Mouse (Mus musculus) C2C12 (cell line): ENCODE measurements around the gene Gadd45a.

ENCODE experiments used
- CEBPB ChIP-seq: IDR thresholded peaks from one replicate; pipeline ENCODE4 v1.6.1; 2011; ENCODE audit warnings: low read depth, mild to moderate bottlenecking, control low read depth, moderate library complexity
- CTCF ChIP-seq: IDR thresholded peaks from one replicate; pipeline ENCODE4 v1.5.1; 2011; ENCODE audit not compliant: control insufficient read depth, insufficient read depth, insufficient read length
- MAX ChIP-seq: IDR thresholded peaks from one replicate; pipeline ENCODE4 v1.6.1; 2011; ENCODE audit warnings: mild to moderate bottlenecking, control low read depth
- MYOD1 ChIP-seq: IDR thresholded peaks from one replicate; pipeline ENCODE4 v1.6.1; 2011; ENCODE audit warnings: low read depth; ENCODE audit not compliant: control insufficient read depth, insufficient read length
- MYOG ChIP-seq: IDR thresholded peaks from one replicate; pipeline ENCODE4 v1.6.1; 2011; ENCODE audit not compliant: control insufficient read depth, insufficient read length; ENCODE audit errors: extremely low read depth
- USF1 ChIP-seq: IDR thresholded peaks from one replicate; pipeline ENCODE4 v1.6.1; 2011; ENCODE audit warnings: low read depth, mild to moderate bottlenecking, control low read depth, moderate library complexity

DNA sequence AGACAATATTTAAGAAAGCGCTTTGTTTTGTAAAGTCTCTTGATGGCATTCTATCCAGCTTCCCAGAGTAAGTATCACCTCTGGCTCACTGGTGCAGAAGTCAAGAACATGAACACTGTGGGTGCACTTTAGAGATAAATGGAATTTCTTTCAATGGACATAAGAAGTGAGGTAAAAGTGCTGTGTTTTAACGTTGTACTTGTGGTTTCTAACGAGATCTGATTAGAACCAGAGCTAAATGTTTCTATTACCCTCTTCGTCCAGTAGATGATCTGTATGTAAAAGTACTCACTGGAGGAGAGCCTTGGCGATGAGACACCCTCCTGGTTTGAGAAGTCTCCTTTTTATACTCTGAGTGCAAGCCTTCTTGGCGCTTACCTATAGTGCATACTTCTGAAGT lies 48.2 kb downstream of the Gadd45a start:
- no peak for TF ChIP-seq CTCF
- no peak for TF ChIP-seq USF1
- no peak for TF ChIP-seq MYOG
- no peak for TF ChIP-seq CEBPB
- TF ChIP-seq MAX: no peak
- TF ChIP-seq MYOD1: no peak
